Mouse (Mus musculus) stomach, embryonic 16.5 days (tissue): Measurements from ENCODE around the gene Tm2d3. TPM values are rescaled to one million over a fixed set of nuclear protein-coding genes. Genes with fewer than 3 reads are reported as not detected.

ENCODE experiments used
- ATAC-seq: fragments of 200-750 bp; cut with Nextera tagmentation; 2 replicates; pipeline ENCODE4 v1.8.0; 2017; ENCODE audit warnings: moderate number of reproducible peaks, moderate TSS enrichment; ENCODE audit not compliant: insufficient read depth, low FRiP score
- H3K27ac ChIP-seq: fragments of 300-500 bp; sonication (generic); 2 replicates; pipeline ENCODE4 v1.5.1; 2014; ENCODE audit warnings: low read length
- H3K27me3 ChIP-seq: fragments of 300-500 bp; sonication (generic); 2 replicates; pipeline ENCODE4 v1.6.1; 2014; ENCODE audit warnings: low read length, control low read depth, mixed read lengths; ENCODE audit not compliant: control insufficient read depth, insufficient read depth
- H3K36me3 ChIP-seq: fragments of 300-500 bp; sonication (generic); 2 replicates; pipeline ENCODE4 v1.6.1; 2014; ENCODE audit warnings: low read length; ENCODE audit not compliant: control insufficient read depth, insufficient read depth
- H3K4me1 ChIP-seq: fragments of 300-500 bp; sonication (generic); 2 replicates; pipeline ENCODE4 v1.6.1; 2014; ENCODE audit warnings: low read length, control low read depth, mixed read lengths; ENCODE audit not compliant: control insufficient read depth, insufficient read depth
- H3K4me2 ChIP-seq: fragments of 300-500 bp; sonication (generic); 2 replicates; pipeline ENCODE4 v1.6.1; 2014; ENCODE audit warnings: low read depth, low read length, mixed read lengths
- H3K4me3 ChIP-seq: fragments of 300-500 bp; sonication (generic); replicated peaks from 2 replicates; pipeline ENCODE4 v1.5.1; 2014; ENCODE audit warnings: mild to moderate bottlenecking, low read length
- H3K9ac ChIP-seq: fragments of 300-500 bp; sonication (generic); 2 replicates; pipeline ENCODE4 v1.6.1; 2014; ENCODE audit warnings: low read length
- H3K9me3 ChIP-seq: fragments of 300-500 bp; sonication (generic); replicated peaks from 2 replicates; pipeline ENCODE4 v1.6.1; 2016; ENCODE audit warnings: low read length, control low read depth; ENCODE audit not compliant: control insufficient read depth
- WGBS: fragments of 180-500 bp; shearing (Covaris S2); extraction: QIAGEN DNeasy Blood & Tissue Kit; methylation state at CpG from one replicate; pipeline ENCODE4 v1.1.7; 2014; 5-methylcytosine and 5-hydroxymethylcytosine counted together
- polyA plus RNA-seq: library from polyadenylated mRNA; unstranded; fragments of >200 nt; fragmentation: Nextera tagmentation; extraction: Ambion mirVana; gene quantifications from 2 replicates; pipeline ENCODE4 v1.2.1, GENCODE M21; 2015

Gene Tm2d3
- polyA plus RNA-seq, 1 experiment from 2014 or later = 87.9 TPM

- no peaks in the 10 kb centered on the region for H3K4me1 ChIP-seq
- 92% methylated on average over 3 of the region's 3 CpGs for WGBS
- H3K36me3 ChIP-seq = no peaks in the 10 kb centered on the region
- no peak overlapping the region for H3K9ac ChIP-seq
- no peaks in the 10 kb centered on the region for H3K27me3 ChIP-seq
- H3K4me2 ChIP-seq = no peak overlapping the region
- no peak overlapping the region for H3K27ac ChIP-seq
- no peak for ATAC-seq
- H3K4me3 ChIP-seq = no peak overlapping the region
- no peaks in the 10 kb centered on the region for H3K9me3 ChIP-seq
These were observed 44.3 kb downstream of the Tm2d3 start for GRCm38 (mm10) chr7:65735261-65735660.

GRCm38 (mm10) chr7:65737286-65738040, 46.5 kb downstream of the Tm2d3 start:
- Histone ChIP-seq H3K27me3 (no peaks in the 10 kb centered on the region), H3K9me3 (no peaks in the 10 kb centered on the region), H3K4me3 (no peak overlapping the region), H3K9ac (no peak overlapping the region), H3K4me1 (no peaks in the 10 kb centered on the region), H3K27ac (no peak overlapping the region), H3K36me3 (no peaks in the 10 kb centered on the region), H3K4me2 (no peak overlapping the region)
- peak; percentile 64; the same call in 1 of the 2 replicates for ATAC-seq
- WGBS = 45% methylated on average over 12 of the region's 12 CpGs

- no peak overlapping the region for H3K27ac ChIP-seq
- no peak for ATAC-seq
These were observed 51.9 kb downstream of the Tm2d3 start for GRCm38 (mm10) chr7:65742857-65743256.

GRCm38 (mm10) chr7:65747990-65748955, 57.3 kb downstream of the Tm2d3 start:
- ATAC-seq = no peak

More at GRCm38 (mm10) chr7:65742857-65743256, 51.9 kb downstream of the Tm2d3 start:
- 93% methylated on average over 8 of the region's 8 CpGs for WGBS
- no peak overlapping the region for H3K4me2 ChIP-seq
- H3K4me3 ChIP-seq = no peak overlapping the region
- no peaks in the 10 kb centered on the region for H3K36me3 ChIP-seq
- no peaks in the 10 kb centered on the region for H3K27me3 ChIP-seq
- H3K9me3 ChIP-seq = no peaks in the 10 kb centered on the region
- no peaks in the 10 kb centered on the region for H3K4me1 ChIP-seq
- H3K9ac ChIP-seq = no peak overlapping the region

More at GRCm38 (mm10) chr7:65747990-65748955, 57.3 kb downstream of the Tm2d3 start:
- H3K9me3 ChIP-seq = no peaks in the 10 kb centered on the region
- H3K36me3 ChIP-seq = no peaks in the 10 kb centered on the region
- H3K27ac ChIP-seq = no peak overlapping the region
- H3K9ac ChIP-seq = no peak overlapping the region
- H3K27me3 ChIP-seq = no peaks in the 10 kb centered on the region
- H3K4me2 ChIP-seq = no peak overlapping the region
- no peak overlapping the region for H3K4me3 ChIP-seq
- H3K4me1 ChIP-seq = no peaks in the 10 kb centered on the region
- 76% methylated on average over 11 of the region's 11 CpGs for WGBS

Other genes with a start within 250 kb of the Tm2d3 start
- gene Tjp1, start 163.4 kb upstream of the Tm2d3 start, polyA plus RNA-seq = 21.1 and 22.1 TPM in 2 replicates
- 6.5 and 9.0 TPM in 2 replicates for gene Tarsl2, start 46.3 kb upstream of the Tm2d3 start, polyA plus RNA-seq
- 3.7 and 4.3 TPM in 2 replicates for gene Pcsk6, start 170.6 kb downstream of the Tm2d3 start, polyA plus RNA-seq